Mouse (Mus musculus): ENCODE results near the gene Mcoln1. TPM values are rescaled to one million over a fixed set of nuclear protein-coding genes. Genes with fewer than 3 reads are reported as not detected.

Gene Mcoln1
- polyA plus RNA-seq, 1 experiment from 2014 or later: 19.9 TPM

- TF ChIP-seq EP300 (IDR thresholded peaks at IDR 0.05; ENCODE audit: low read depth) (no peak), CTCF (IDR thresholded peaks at IDR 0.05; ENCODE audit: low read depth) (no peak)
- WGBS (ENCODE audit: insufficient replicate concordance): 93% methylated on average over 26 of the region's 26 CpGs
- Histone ChIP-seq H3K9ac (replicated peaks) (no peak overlapping the region), H3K4me3 (ENCODE audit: low read depth, low read length) (no peak overlapping the region), H3K4me2 (ENCODE audit: low read depth, low read length) (no peak overlapping the region), H3K4me1 (ENCODE audit: insufficient read depth) (peaks cover 9% of the 10 kb centered on the region), H3K27me3 (ENCODE audit: insufficient read depth, low read length) (no peaks in the 10 kb centered on the region), H3K36me3 (replicated peaks; ENCODE audit: insufficient read depth, low read length) (peaks cover 40% of the 10 kb centered on the region), H3K27ac (ENCODE audit: low read depth) (no peak overlapping the region), H3K9me3 (ENCODE audit: low read length) (no peaks in the 10 kb centered on the region)
- DNase-seq (no peak), ATAC-seq (no peak)
These were observed 37.4 kb downstream of the Mcoln1 start for GRCm38 (mm10) chr8:3537666-3538065.

GRCm38 (mm10) chr8:3539146-3539545 is 38.9 kb downstream of the Mcoln1 start:
- Histone ChIP-seq H3K36me3 (replicated peaks; ENCODE audit: insufficient read depth, low read length) (peaks cover 47% of the 10 kb centered on the region), H3K9me3 (ENCODE audit: low read length) (no peaks in the 10 kb centered on the region), H3K4me1 (ENCODE audit: insufficient read depth) (peaks cover 9% of the 10 kb centered on the region), H3K4me2 (ENCODE audit: low read depth, low read length) (no peak overlapping the region), H3K4me3 (ENCODE audit: low read depth, low read length) (no peak overlapping the region), H3K9ac (replicated peaks) (no peak overlapping the region), H3K27ac (ENCODE audit: low read depth) (no peak overlapping the region), H3K27me3 (ENCODE audit: insufficient read depth, low read length) (no peaks in the 10 kb centered on the region)
- ATAC-seq: no peak
- TF ChIP-seq EP300 (IDR thresholded peaks at IDR 0.05; ENCODE audit: low read depth) (no peak), CTCF (IDR thresholded peaks at IDR 0.05; ENCODE audit: low read depth) (no peak)
- 77% methylated on average over 7 of the region's 7 CpGs for WGBS (ENCODE audit: insufficient replicate concordance)
- DNase-seq: no peak

- H3K4me2 ChIP-seq (ENCODE audit: low read depth, low read length): no peak overlapping the region
- H3K27me3 ChIP-seq (ENCODE audit: insufficient read depth, low read length): no peaks in the 10 kb centered on the region
- WGBS (ENCODE audit: insufficient replicate concordance): 90% methylated on average over 4 of the region's 4 CpGs
- no peak overlapping the region for H3K27ac ChIP-seq (ENCODE audit: low read depth)
- DNase-seq: no peak
- H3K36me3 ChIP-seq (replicated peaks; ENCODE audit: insufficient read depth, low read length): peaks cover 50% of the 10 kb centered on the region
- peaks cover 9% of the 10 kb centered on the region for H3K4me1 ChIP-seq (ENCODE audit: insufficient read depth)
- H3K9me3 ChIP-seq (ENCODE audit: low read length): no peaks in the 10 kb centered on the region
- TF ChIP-seq CTCF (IDR thresholded peaks at IDR 0.05; ENCODE audit: low read depth) (no peak), EP300 (IDR thresholded peaks at IDR 0.05; ENCODE audit: low read depth) (no peak)
- no peak for ATAC-seq
- H3K4me3 ChIP-seq (ENCODE audit: low read depth, low read length): no peak overlapping the region
- no peak overlapping the region for H3K9ac ChIP-seq (replicated peaks)
These were observed 39.8 kb downstream of the Mcoln1 start for GRCm38 (mm10) chr8:3540076-3540475.

- H3K4me3 ChIP-seq (ENCODE audit: low read depth, low read length): no peak overlapping the region
- no peak for ATAC-seq
- H3K9ac ChIP-seq (replicated peaks): no peak overlapping the region
- H3K36me3 ChIP-seq (replicated peaks; ENCODE audit: insufficient read depth, low read length): peaks cover 15% of the 10 kb centered on the region
- no peaks in the 10 kb centered on the region for H3K9me3 ChIP-seq (ENCODE audit: low read length)
- no peak for DNase-seq
- WGBS (ENCODE audit: insufficient replicate concordance): 86% methylated on average over 2 of the region's 2 CpGs
- no peak overlapping the region for H3K27ac ChIP-seq (ENCODE audit: low read depth)
- H3K27me3 ChIP-seq (ENCODE audit: insufficient read depth, low read length): no peaks in the 10 kb centered on the region
- H3K4me2 ChIP-seq (ENCODE audit: low read depth, low read length): no peak overlapping the region
- no peak for TF ChIP-seq EP300 (IDR thresholded peaks at IDR 0.05; ENCODE audit: low read depth)
- H3K4me1 ChIP-seq (ENCODE audit: insufficient read depth): no peaks in the 10 kb centered on the region
These were observed 46.3 kb downstream of the Mcoln1 start for GRCm38 (mm10) chr8:3546511-3546910.

- WGBS (ENCODE audit: insufficient replicate concordance): 76% methylated on average over 1 of the region's 1 CpGs
- H3K4me1 ChIP-seq (ENCODE audit: insufficient read depth): no peaks in the 10 kb centered on the region
- TF ChIP-seq EP300 (IDR thresholded peaks at IDR 0.05; ENCODE audit: low read depth) (no peak), CTCF (IDR thresholded peaks at IDR 0.05; ENCODE audit: low read depth) (no peak)
- no peaks in the 10 kb centered on the region for H3K9me3 ChIP-seq (ENCODE audit: low read length)
- no peaks in the 10 kb centered on the region for H3K36me3 ChIP-seq (replicated peaks; ENCODE audit: insufficient read depth, low read length)
- no peak overlapping the region for H3K9ac ChIP-seq (replicated peaks)
- ATAC-seq (no peak), DNase-seq (no peak)
- no peak overlapping the region for H3K27ac ChIP-seq (ENCODE audit: low read depth)
- H3K27me3 ChIP-seq (ENCODE audit: insufficient read depth, low read length): no peaks in the 10 kb centered on the region
- H3K4me3 ChIP-seq (ENCODE audit: low read depth, low read length): no peak overlapping the region
- no peak overlapping the region for H3K4me2 ChIP-seq (ENCODE audit: low read depth, low read length)
These were observed 52.0 kb downstream of the Mcoln1 start for GRCm38 (mm10) chr8:3552240-3552639.

- TF ChIP-seq EP300 (IDR thresholded peaks at IDR 0.05; ENCODE audit: low read depth) (no peak), CTCF (IDR thresholded peaks at IDR 0.05; ENCODE audit: low read depth) (no peak)
- peak; percentile 68 for ATAC-seq
- H3K4me2 ChIP-seq (ENCODE audit: low read depth, low read length): no peak overlapping the region
- H3K27ac ChIP-seq (ENCODE audit: low read depth): no peak overlapping the region
- no peaks in the 10 kb centered on the region for H3K27me3 ChIP-seq (ENCODE audit: insufficient read depth, low read length)
- 59% methylated on average over 4 of the region's 4 CpGs for WGBS (ENCODE audit: insufficient replicate concordance)
- H3K36me3 ChIP-seq (replicated peaks; ENCODE audit: insufficient read depth, low read length): no peaks in the 10 kb centered on the region
- H3K4me1 ChIP-seq (ENCODE audit: insufficient read depth): no peaks in the 10 kb centered on the region
- no peak overlapping the region for H3K4me3 ChIP-seq (ENCODE audit: low read depth, low read length)
- H3K9ac ChIP-seq (replicated peaks): no peak overlapping the region
- no peak for DNase-seq
- H3K9me3 ChIP-seq (ENCODE audit: low read length): no peaks in the 10 kb centered on the region
These were observed 55.9 kb downstream of the Mcoln1 start for GRCm38 (mm10) chr8:3556114-3556513.

Other genes starting within 250 kb of the Mcoln1 start
- 28.9 and 31.3 TPM in 2 replicates for gene Insr, start 220.8 kb upstream of the Mcoln1 start, polyA plus RNA-seq (2015; fragmentation: Nextera tagmentation; extraction: Ambion mirVana)
- gene A430078G23Rik, start 147.0 kb upstream of the Mcoln1 start, polyA plus RNA-seq (2015; fragmentation: Nextera tagmentation; extraction: Ambion mirVana): 1.2 and 1.7 TPM in 2 replicates
- gene Arhgef18, start 107.5 kb upstream of the Mcoln1 start, polyA plus RNA-seq (2015; fragmentation: Nextera tagmentation; extraction: Ambion mirVana): 1.8 and 1.9 TPM in 2 replicates
- gene Pex11g, start 32.8 kb upstream of the Mcoln1 start, polyA plus RNA-seq (2015; fragmentation: Nextera tagmentation; extraction: Ambion mirVana): 14.8 and 14.9 TPM in 2 replicates
- not detected in 2 replicates for gene Tex45, start 29.6 kb upstream of the Mcoln1 start, polyA plus RNA-seq (2015; fragmentation: Nextera tagmentation; extraction: Ambion mirVana)
- gene Zfp358, start 7.3 kb upstream of the Mcoln1 start, polyA plus RNA-seq (2015; fragmentation: Nextera tagmentation; extraction: Ambion mirVana): 4.9 and 6.3 TPM in 2 replicates
- 6.4 TPM in 2 replicates for gene Pnpla6, start 14.9 kb downstream of the Mcoln1 start, polyA plus RNA-seq (2015; fragmentation: Nextera tagmentation; extraction: Ambion mirVana)
- 0.89 and 1.0 TPM in 2 replicates for gene C330021F23Rik, start 67.5 kb downstream of the Mcoln1 start, polyA plus RNA-seq (2015; fragmentation: Nextera tagmentation; extraction: Ambion mirVana)
- gene Camsap3, start 86.8 kb downstream of the Mcoln1 start, polyA plus RNA-seq (2015; fragmentation: Nextera tagmentation; extraction: Ambion mirVana): 2.4 and 2.6 TPM in 2 replicates
- gene Xab2, start 120.9 kb downstream of the Mcoln1 start, polyA plus RNA-seq (2015; fragmentation: Nextera tagmentation; extraction: Ambion mirVana): 13.2 and 15.9 TPM in 2 replicates
- 88.9 and 91.2 TPM in 2 replicates for gene Pet100, start 121.1 kb downstream of the Mcoln1 start, polyA plus RNA-seq (2015; fragmentation: Nextera tagmentation; extraction: Ambion mirVana)
- 0.07 TPM in 1 of 2 replicates, not detected in the other for gene Pcp2, start 125.1 kb downstream of the Mcoln1 start, polyA plus RNA-seq (2015; fragmentation: Nextera tagmentation; extraction: Ambion mirVana)
- gene Stxbp2, start 130.5 kb downstream of the Mcoln1 start, polyA plus RNA-seq (2015; fragmentation: Nextera tagmentation; extraction: Ambion mirVana): 40.5 and 46.9 TPM in 2 replicates
- gene Retn, start 155.3 kb downstream of the Mcoln1 start, polyA plus RNA-seq (2015; fragmentation: Nextera tagmentation; extraction: Ambion mirVana): not detected in 2 replicates
- gene Mcemp1, start 165.3 kb downstream of the Mcoln1 start, polyA plus RNA-seq (2015; fragmentation: Nextera tagmentation; extraction: Ambion mirVana): 11.9 and 12.8 TPM in 2 replicates
- 2.7 and 3.4 TPM in 2 replicates for gene Fcor, start 171.9 kb downstream of the Mcoln1 start, polyA plus RNA-seq (2015; fragmentation: Nextera tagmentation; extraction: Ambion mirVana)
- 16.6 and 16.9 TPM in 2 replicates for gene Trappc5, start 175.8 kb downstream of the Mcoln1 start, polyA plus RNA-seq (2015; fragmentation: Nextera tagmentation; extraction: Ambion mirVana)
- gene Fcer2a, start 193.7 kb downstream of the Mcoln1 start, polyA plus RNA-seq (2015; fragmentation: Nextera tagmentation; extraction: Ambion mirVana): 0.05 and 0.06 TPM in 2 replicates
- 29.3 and 30.2 TPM in 2 replicates for gene Clec4g, start 220.2 kb downstream of the Mcoln1 start, polyA plus RNA-seq (2015; fragmentation: Nextera tagmentation; extraction: Ambion mirVana)
- gene Cd209a, start 248.5 kb downstream of the Mcoln1 start, polyA plus RNA-seq (2015; fragmentation: Nextera tagmentation; extraction: Ambion mirVana): 0.14 and 0.19 TPM in 2 replicates

Data from liver, postnatal 0 days (tissue).